Mouse (Mus musculus) intestine, postnatal 0 days (tissue): ENCODE measurements at regions not wholly inside any gene's neighbourhood (a gene's known extent, or its start where the extent isn't known, plus 50 kb on each side); places are given as distances from the start of the nearest gene placed in this dataset.
A peak's percentile ranks its signal among the peaks of the same experiment; 100 is the strongest.

Source experiments
- ATAC-seq: fragments of 200-750 bp; cut with Nextera tagmentation; 2 replicates; pipeline ENCODE4 v1.8.0; 2017; ENCODE audit warnings: mild to moderate bottlenecking, moderate TSS enrichment, moderate library complexity
- H3K27ac ChIP-seq: fragments of 300-500 bp; sonication (generic); 2 replicates; pipeline ENCODE4 v1.5.1; 2014; ENCODE audit warnings: mild to moderate bottlenecking, low read depth, low read length, moderate library complexity
- H3K27me3 ChIP-seq: fragments of 300-500 bp; sonication (generic); replicated peaks from 2 replicates; pipeline ENCODE4 v1.6.1; 2014; ENCODE audit warnings: low read length, mixed read lengths; ENCODE audit not compliant: control insufficient read depth, insufficient read depth
- H3K36me3 ChIP-seq: fragments of 300-500 bp; sonication (generic); 2 replicates; pipeline ENCODE4 v1.6.1; 2014; ENCODE audit warnings: mild to moderate bottlenecking, moderate library complexity; ENCODE audit not compliant: control insufficient read depth, insufficient read depth
- H3K4me1 ChIP-seq: fragments of 300-500 bp; sonication (generic); replicated peaks from 2 replicates; pipeline ENCODE4 v1.6.1; 2014; ENCODE audit warnings: antibody characterized with exemption, low read length, mixed read lengths; ENCODE audit not compliant: control insufficient read depth, insufficient read depth
- H3K4me2 ChIP-seq: fragments of 300-500 bp; sonication (generic); replicated peaks from 2 replicates; pipeline ENCODE4 v1.6.1; 2014; ENCODE audit warnings: low read depth, mild to moderate bottlenecking, moderate library complexity
- H3K4me3 ChIP-seq: fragments of 300-500 bp; sonication (generic); 2 replicates; pipeline ENCODE4 v1.5.1; 2014; ENCODE audit warnings: low read depth, low read length
- H3K9ac ChIP-seq: fragments of 300-500 bp; sonication (generic); 2 replicates; pipeline ENCODE4 v1.6.1; 2014; ENCODE audit warnings: mild to moderate bottlenecking, low read depth, low read length
- H3K9me3 ChIP-seq: fragments of 300-500 bp; sonication (generic); 2 replicates; pipeline ENCODE4 v1.6.1; 2016; ENCODE audit warnings: mixed run types; ENCODE audit not compliant: control insufficient read depth
- CTCF ChIP-seq: sonication (generic); IDR thresholded peaks from 2 replicates; pipeline ENCODE4 v1.5.1; 2016; ENCODE audit warnings: low read depth, mild to moderate bottlenecking, control low read depth, antibody characterized with exemption, moderate library complexity
- WGBS: fragments of 180-500 bp; shearing (Covaris S2); extraction: QIAGEN DNeasy Blood & Tissue Kit; methylation state at CpG from one replicate; pipeline ENCODE4 v1.1.7; 2014; 5-methylcytosine and 5-hydroxymethylcytosine counted together

- no peaks in the 10 kb centered on the region for H3K9me3 ChIP-seq
- no peak for ATAC-seq
- H3K36me3 ChIP-seq: no peaks in the 10 kb centered on the region
- no peak for TF ChIP-seq CTCF
- H3K4me1 ChIP-seq: no peaks in the 10 kb centered on the region
- WGBS: 46% methylated on average over 8 of the region's 8 CpGs
- no peak overlapping the region for H3K27ac ChIP-seq
- H3K4me2 ChIP-seq: no peak overlapping the region
- no peak overlapping the region for H3K9ac ChIP-seq
- H3K27me3 ChIP-seq: no peaks in the 10 kb centered on the region
- no peak overlapping the region for H3K4me3 ChIP-seq
Measured at GRCm38 (mm10) chr1:132820136-132820535, 59.9 kb upstream of the Lrrn2 start.

GRCm38 (mm10) chr1:132818296-132818695 is 61.8 kb upstream of the Lrrn2 start:
- no peak for ATAC-seq

GRCm38 (mm10) chr1:132817366-132817765 is 62.7 kb upstream of the Lrrn2 start:
- Histone ChIP-seq H3K27ac (no peak overlapping the region), H3K9ac (no peak overlapping the region), H3K36me3 (no peaks in the 10 kb centered on the region), H3K4me3 (no peak overlapping the region), H3K4me1 (no peaks in the 10 kb centered on the region), H3K27me3 (no peaks in the 10 kb centered on the region), H3K4me2 (no peak overlapping the region), H3K9me3 (no peaks in the 10 kb centered on the region)
- no peak for TF ChIP-seq CTCF
- ATAC-seq: no peak
- WGBS: 94% methylated on average over 2 of the region's 2 CpGs

More at GRCm38 (mm10) chr1:132818296-132818695, 61.8 kb upstream of the Lrrn2 start:
- Histone ChIP-seq H3K4me1 (no peaks in the 10 kb centered on the region), H3K4me3 (no peak overlapping the region), H3K36me3 (no peaks in the 10 kb centered on the region), H3K4me2 (no peak overlapping the region), H3K27ac (no peak overlapping the region), H3K27me3 (no peaks in the 10 kb centered on the region), H3K9me3 (no peaks in the 10 kb centered on the region), H3K9ac (no peak overlapping the region)
- TF ChIP-seq CTCF: no peak
- WGBS: 45% methylated on average over 7 of the region's 7 CpGs

- 77% methylated on average over 9 of the region's 9 CpGs for WGBS
Measured at GRCm38 (mm10) chr1:132805543-132805942, 63.9 kb upstream of the Nfasc start.

GRCm38 (mm10) chr1:132803842-132804241 is 62.2 kb upstream of the Nfasc start:
- Histone ChIP-seq H3K27ac (no peak overlapping the region), H3K9me3 (no peaks in the 10 kb centered on the region), H3K4me1 (no peaks in the 10 kb centered on the region), H3K36me3 (no peaks in the 10 kb centered on the region), H3K9ac (no peak overlapping the region), H3K27me3 (peaks cover 9% of the 10 kb centered on the region; the same call in 1 of the 2 replicates), H3K4me2 (no peak overlapping the region), H3K4me3 (no peak overlapping the region)
- ATAC-seq: no peak
- WGBS: 80% methylated on average over 9 of the region's 9 CpGs
- no peak for TF ChIP-seq CTCF

More at GRCm38 (mm10) chr1:132805543-132805942, 63.9 kb upstream of the Nfasc start:
- no peak for ATAC-seq
- no peaks in the 10 kb centered on the region for H3K36me3 ChIP-seq
- no peak overlapping the region for H3K9ac ChIP-seq
- no peak overlapping the region for H3K4me3 ChIP-seq
- TF ChIP-seq CTCF: no peak
- H3K4me1 ChIP-seq: no peaks in the 10 kb centered on the region
- H3K27me3 ChIP-seq: no peaks in the 10 kb centered on the region
- H3K9me3 ChIP-seq: no peaks in the 10 kb centered on the region
- H3K4me2 ChIP-seq: no peak overlapping the region
- no peak overlapping the region for H3K27ac ChIP-seq

- H3K4me2 ChIP-seq: no peak overlapping the region
- H3K4me1 ChIP-seq: no peaks in the 10 kb centered on the region
- no peak overlapping the region for H3K4me3 ChIP-seq
- H3K27me3 ChIP-seq: peaks cover 13% of the 10 kb centered on the region; the same call in 1 of the 2 replicates
- 31% methylated on average over 4 of the region's 4 CpGs for WGBS
- H3K9ac ChIP-seq: no peak overlapping the region
- H3K36me3 ChIP-seq: no peaks in the 10 kb centered on the region
- H3K27ac ChIP-seq: no peak overlapping the region
- no peaks in the 10 kb centered on the region for H3K9me3 ChIP-seq
- ATAC-seq: no peak
- peak; percentile 43 for TF ChIP-seq CTCF
Measured at GRCm38 (mm10) chr1:132802380-132802779, 60.8 kb upstream of the Nfasc start.

GRCm38 (mm10) chr1:132800285-132800684 is 58.7 kb upstream of the Nfasc start:
- no peak for TF ChIP-seq CTCF
- no peak overlapping the region for H3K27ac ChIP-seq
- ATAC-seq: no peak

More at GRCm38 (mm10) chr1:132800285-132800684, 58.7 kb upstream of the Nfasc start:
- no peak overlapping the region for H3K4me3 ChIP-seq
- H3K4me2 ChIP-seq: no peak overlapping the region
- H3K27me3 ChIP-seq: peaks cover 13% of the 10 kb centered on the region; the same call in 1 of the 2 replicates
- no peaks in the 10 kb centered on the region for H3K9me3 ChIP-seq
- H3K9ac ChIP-seq: no peak overlapping the region
- WGBS: 3% methylated on average over 9 of the region's 9 CpGs
- no peaks in the 10 kb centered on the region for H3K36me3 ChIP-seq
- no peaks in the 10 kb centered on the region for H3K4me1 ChIP-seq
